Mouse (Mus musculus) embryo, embryonic 11.5 days (tissue): ENCODE measurements around the gene Cenpb.

Experiments
- DNase-seq: peaks from one replicate; pipeline ENCODE4 v3.0.0-alpha.2; 2012; ENCODE audit warnings: low read depth, low spot score

The Cenpb gene

DNA sequence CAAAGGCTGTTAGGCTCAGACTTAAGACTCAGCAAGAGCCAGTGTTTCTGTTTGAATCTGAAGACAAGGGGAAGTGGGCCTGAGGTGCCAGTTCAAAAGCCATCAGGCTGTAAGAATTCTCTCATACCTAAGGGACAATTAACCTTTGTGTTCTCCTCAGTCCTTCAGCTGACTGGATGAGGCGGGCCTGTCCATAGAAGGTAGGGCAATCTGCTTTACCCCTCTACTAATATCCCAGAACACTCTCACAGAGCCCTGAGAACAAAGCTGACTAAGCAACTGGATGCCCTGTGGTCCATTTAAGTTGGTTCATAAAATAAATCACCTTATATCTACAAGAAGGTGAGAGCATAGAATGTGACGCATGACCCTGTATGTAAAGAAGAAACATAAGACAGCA, 13.7 kb downstream of the Cenpb start:
- DNase-seq = no peak

DNA sequence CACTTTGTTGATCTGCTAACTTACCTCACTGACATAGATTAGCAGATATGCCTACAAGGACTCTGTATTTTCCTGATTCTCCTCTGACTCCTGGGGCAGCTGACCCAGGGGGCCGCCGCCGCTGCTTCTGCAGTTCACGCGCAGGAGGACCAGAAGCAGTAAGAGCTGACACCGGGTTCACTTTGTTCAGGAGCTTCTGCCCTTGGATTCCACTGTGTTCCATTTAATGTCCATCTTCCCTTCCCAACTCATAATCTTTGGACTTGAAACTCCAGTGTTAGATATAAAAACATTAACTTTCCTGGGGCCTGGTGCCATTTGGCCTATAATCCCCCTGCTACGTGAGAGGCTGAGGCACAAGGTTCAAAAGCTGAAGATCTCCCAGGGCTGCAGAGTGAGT, 15.9 kb downstream of the Cenpb start:
- DNase-seq = no peak

DNA sequence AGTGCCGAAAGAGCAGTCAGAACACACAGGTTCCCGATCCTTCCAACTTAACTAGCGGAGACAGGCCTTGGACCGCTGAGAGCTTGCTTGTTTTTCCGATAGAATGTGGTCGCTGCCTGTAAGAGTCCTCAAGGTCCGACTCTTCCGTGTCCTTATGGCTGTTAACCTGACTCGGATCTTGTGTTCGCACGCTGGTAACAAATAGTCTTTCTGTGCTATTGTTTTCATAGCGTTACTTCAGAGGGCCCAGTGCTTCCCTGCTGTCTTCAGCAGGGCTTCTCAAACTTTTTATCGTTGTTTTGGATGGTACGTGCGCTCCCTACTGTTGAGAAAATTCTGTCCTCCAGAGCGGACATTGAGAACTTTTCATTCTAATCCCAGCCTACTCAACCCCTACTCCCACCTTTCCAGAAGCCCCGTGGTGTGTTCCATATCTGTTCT, 19.2 kb downstream of the Cenpb start:
- no peak for DNase-seq

DNA sequence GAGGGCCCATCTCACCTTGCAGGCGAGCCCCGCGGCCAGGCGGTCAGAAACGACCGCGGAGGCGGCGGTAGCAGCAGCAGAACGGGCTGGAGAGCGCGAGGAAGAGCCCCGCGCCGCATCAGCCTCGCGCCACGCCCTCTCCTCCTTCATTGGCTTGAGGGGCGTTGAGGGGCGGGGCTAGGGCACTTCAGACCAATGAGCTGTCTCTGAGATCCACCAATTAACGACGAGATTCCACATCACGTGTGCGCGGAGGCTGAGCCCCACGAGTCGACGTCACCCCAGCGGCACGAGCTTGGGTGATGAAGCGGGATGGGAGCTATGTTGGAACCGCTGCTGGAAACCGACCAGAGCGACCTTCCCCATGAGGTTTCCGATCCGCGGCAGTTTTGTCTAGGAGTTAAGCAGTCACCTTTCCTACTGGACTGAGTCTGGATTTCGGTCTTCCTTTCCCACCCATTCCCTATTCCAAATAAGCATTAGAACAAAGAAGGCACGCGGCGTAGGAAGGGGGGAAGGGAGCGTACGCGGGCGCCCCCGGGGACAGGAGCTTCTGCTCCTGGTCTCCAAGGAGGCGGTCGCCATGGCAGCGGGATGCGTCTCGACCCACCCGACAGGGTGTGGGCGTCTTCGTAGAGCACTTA, 19.8 kb downstream of the Cenpb start, which contains the start of gene 1700037H04Rik:
Gene 1700037H04Rik, minus strand, starts transcription at position 144 of the 644 bp plus-strand sequence.
- peak; percentile 99 for DNase-seq

DNA sequence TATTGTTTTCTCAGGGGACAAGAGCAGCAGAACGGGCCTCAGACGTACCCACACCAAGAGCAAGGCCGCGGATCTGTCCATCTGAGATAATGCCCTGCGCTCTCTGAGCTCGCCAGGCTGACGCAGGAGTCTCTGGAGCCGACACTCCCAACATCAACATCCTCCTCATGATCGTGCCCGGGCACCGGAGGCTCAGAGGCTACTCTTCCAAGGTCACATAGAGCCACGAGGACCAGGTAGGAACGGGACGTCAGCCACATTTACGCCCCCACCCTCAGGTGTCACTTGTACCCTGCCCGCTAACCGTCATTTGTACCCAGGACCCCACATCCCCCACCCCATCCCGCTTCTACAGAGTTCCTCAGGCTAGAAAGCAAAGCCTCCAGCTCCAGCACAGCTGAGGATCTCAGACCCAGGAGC, 20.4 kb downstream of the Cenpb start:
- DNase-seq = no peak

DNA sequence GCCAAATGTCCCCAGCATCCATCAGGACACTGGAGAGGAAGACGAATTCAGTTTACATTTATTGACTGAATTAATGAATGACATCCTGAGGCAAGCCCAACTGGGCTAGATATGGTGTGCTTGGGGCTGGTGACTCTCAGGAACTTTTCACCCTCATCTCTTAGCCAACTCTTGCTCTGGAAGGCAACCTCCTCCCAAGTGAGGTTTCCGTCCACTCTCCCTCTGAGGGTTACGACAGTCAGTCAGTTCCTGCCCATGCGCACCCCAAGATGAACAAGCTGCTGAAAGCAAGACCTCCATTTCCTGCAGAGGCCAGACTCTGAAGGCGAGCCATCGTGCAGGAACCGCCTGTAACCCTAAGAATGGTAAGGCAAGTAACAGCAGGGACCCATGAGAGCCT, 22.9 kb downstream of the Cenpb start:
- DNase-seq = no peak

DNA sequence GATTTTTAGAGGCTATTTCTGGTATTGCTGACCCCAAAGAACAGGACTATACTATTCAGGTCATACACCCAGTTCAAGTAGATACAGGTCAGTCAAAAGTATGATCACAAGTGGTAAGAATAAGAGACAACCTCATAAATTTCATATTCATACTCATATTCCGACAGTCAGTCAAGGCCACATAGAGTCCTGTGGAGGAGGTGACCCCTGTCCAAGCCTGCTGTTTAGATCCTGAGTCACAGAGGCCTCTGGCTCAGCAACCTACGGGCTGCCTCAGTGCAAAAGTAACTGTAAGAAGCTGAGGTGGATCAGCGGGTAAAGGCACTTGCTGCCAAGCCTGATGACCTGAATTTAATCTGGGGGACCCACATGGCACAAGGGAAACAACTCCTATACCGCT, 25.8 kb downstream of the Cenpb start:
- no peak for DNase-seq

DNA sequence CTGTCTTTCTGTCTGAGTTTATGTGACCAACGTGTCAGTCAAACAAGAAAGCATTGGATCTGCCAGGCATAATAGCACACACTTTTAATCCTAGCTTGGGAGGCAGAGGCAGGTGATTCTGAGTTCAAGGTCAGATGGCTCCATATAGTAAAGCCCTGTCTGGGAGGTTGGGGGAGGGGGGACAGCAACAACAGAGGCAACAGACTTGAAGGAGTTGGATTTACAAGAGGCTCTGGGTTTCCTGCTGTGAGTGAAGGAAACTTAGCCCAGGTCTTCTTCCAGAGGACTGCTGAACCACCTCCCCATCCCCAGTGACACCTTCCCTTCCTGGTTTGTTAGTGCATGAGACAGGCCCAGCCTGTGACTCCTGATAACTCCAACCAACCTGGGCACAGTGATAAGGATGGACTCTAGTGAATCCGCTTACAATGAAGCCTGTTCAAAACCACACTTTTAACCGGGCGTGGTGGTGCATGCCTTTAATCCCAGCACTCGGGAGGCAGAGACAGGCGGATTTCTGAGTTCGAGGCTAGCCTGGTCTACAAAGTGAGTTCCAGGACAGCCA, 27.6 kb downstream of the Cenpb start:
- DNase-seq = no peak

DNA sequence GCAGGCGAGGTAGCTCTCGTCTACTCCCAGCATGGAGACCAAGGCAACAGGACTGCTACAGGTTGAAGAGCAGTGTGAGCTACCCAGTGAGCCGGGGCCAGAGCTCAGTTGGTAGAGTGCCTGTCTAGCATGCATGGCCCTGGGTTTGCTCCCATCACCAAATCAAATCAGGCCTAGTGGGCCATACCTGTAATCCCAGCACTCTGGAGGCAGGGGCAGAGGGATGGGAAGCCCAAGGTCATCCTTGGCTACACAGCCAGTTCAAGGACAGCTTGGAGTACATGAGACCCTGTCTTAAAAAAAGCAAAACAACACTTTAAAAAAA, 30.7 kb downstream of the Cenpb start:
- DNase-seq = no peak

DNA sequence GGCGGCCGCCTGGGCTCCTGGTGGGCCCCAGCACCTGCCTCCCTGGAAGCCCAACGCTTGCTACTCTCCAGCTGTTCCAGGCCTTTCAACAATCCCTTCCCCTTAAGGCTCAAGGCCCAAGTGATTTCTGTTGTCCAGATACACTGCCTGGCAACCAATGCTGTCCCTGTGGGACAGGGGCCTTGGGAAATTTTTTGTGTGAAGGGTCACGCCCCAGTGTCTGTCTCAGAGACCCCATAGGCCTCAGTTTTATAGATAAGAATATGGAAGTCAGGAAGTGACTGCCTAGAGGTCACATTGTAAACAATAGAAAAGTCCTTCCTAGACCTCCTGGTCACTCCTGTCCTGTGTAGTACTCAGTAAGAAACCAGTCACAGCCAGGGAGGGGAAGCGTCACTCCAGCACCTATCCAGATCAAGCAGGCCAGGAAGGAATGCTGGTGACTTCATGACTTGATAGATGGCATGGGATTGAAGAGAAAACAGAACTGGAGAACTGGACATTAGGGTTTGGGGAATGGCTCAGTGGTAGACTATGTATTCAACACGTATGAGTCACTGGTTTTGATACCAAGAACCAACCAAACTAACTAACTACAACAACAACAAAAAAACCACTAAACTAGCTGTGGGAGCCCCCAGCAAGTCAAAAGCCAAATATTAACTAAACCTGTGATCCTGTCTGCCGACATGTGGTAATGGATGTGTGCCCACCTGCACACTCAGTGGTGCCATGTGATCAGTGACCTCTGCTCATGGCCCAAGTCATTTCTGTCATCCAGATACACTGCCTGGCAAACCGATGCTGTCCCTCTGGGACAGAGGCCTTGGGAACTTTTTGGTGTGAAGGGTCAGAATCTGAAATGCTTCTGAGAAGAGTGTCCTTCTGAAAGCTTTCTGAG, 31.3 kb downstream of the Cenpb start:
- no peak for DNase-seq

DNA sequence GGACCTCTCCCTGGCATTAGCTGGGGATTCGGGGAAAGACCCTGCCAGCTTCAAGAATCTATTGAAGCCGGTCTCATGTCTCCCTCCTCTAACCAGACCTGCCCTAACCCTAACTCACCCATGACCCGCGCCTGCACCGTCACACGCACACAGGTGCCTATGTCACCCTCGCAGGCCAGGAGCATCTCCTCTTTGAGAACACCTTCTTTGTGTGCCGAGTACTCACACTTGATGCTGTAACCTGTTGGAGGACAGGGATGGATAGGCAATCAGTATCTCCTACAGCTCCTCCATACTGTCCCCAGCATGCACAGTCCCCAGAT, 32.9 kb downstream of the Cenpb start:
- no peak for DNase-seq

DNA sequence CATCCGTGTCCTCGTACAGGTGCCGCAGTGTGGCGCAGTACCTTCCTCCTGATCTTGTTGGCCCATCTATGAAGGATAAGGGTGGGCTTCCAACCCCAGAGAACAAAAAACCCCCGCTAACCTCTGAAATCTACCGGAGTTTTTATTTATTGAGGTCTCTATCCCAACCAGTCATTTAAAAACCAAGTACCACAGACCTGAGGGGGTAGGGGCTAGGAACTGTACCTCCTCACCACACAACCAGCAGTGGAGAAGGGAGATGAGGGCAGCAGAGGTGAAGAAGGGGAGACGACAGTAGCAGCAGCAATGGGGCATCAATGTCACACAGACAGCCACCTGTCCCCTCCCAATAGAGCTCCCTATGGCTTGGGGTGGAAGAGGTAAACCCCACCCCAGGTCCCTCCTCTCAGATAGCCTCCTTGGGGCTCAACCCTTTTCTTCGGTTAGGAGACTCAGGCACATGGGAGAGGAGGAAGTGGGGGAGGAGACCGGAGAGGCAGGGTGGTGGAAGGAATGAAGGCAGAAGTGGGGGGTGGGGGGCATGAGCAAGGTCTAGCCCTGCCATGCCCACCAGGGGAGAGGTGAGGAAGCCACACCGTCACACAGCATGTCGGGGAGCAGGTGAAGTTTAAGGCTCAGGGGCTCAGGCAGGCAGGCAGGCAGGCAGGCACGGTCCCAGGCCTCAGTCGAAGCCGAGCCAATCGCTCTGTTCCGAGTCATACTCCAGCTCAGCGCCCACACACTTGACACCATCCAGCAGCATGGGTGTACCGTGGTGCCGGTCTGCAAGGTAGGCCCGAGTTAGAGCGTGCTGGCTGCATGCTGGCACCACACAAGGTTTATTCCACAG, 33.4 kb downstream of the Cenpb start:
- no peak for DNase-seq

DNA sequence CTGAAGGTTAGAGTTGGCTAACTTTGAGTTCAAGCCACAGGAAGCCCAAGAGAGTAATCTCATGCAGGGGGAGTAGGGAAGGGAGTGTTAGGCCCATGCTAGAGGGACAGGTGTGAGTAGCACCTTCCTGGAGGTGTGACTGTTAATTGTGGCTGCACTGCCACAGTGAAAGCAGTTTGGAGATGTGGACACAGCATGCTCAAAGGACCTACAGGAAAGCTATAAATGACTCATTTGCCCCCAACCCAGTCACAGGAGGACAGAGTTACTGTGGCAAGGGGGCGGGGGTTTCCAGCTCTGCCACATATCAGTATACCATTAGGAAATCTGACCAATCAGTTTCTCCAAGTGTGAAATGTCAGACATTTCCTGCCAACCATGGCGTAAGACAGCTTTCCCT, 34.3 kb downstream of the Cenpb start:
- no peak for DNase-seq

DNA sequence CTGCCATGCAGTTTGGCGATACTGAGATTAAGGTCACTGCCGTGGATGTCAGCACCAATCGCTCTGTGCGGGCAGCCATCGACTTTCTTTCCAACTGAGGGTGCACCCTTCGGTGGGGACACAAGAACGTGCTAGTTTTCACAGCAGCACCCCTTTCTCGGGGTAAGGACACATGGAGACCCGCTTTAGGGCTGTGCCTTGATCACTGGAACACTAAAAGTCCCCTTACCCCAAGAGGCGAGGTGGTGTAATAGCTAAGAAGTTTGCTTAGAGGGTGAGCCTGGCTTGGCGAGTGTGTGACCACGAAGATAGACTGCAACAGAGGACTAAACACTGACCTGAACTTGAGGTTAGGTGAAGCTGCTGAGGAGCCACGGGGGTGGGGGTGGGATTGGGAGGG, 34.7 kb downstream of the Cenpb start:
- no peak for DNase-seq

DNA sequence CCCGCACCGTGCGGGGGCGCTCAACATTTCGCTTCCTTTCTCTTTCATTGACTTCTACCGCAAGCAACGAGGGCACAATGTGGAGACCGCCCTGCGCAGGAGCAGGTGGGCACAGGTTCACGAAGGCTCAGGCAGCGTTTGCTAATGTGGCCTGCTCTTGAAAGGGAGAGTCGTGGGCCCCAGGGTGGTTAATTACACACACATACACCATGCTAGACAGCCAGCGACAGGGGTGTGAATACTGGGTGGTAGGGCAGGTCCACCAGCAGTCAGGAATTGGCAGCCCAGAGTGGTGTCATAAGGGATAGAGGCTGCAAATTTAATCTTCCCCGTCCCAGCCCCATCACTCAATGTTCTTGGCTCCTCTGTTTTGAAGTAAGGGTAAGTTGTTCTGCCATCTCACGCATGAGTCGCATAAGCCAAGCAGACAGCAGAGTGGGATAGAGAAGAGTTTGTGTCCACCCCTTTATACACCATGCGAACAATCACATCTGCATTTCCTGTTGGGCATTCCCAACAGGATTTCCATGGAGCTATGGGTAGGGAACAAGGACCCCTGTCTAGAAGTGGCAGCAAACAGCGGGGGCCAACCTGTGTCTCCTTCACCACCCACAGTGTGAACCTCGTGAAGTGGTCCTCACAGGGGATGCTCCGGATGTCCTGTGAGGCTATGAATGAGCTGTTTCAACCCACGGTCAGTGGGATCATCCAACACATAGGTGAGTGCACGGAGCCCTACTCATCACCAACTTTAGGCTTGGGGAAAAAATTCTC, 36.7 kb downstream of the Cenpb start:
- no peak for DNase-seq

DNA sequence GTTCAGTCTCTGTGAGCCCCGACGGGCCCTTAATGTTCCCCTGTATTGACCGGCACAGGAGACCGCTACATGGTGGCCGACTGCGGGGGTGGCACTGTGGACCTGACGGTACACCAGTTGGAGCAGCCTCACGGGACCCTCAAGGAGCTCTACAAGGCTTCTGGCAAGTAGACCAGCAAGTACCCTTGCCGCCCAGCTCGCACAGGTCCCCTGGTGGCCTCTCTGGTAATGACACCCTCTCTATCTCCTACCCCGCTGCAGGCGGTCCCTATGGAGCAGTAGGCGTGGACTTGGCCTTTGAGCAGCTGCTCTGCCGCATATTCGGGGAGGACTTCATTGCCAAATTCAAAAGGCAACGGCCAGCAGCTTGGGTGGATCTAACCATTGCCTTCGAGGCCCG, 37.3 kb downstream of the Cenpb start:
- peak; percentile 58 for DNase-seq

DNA sequence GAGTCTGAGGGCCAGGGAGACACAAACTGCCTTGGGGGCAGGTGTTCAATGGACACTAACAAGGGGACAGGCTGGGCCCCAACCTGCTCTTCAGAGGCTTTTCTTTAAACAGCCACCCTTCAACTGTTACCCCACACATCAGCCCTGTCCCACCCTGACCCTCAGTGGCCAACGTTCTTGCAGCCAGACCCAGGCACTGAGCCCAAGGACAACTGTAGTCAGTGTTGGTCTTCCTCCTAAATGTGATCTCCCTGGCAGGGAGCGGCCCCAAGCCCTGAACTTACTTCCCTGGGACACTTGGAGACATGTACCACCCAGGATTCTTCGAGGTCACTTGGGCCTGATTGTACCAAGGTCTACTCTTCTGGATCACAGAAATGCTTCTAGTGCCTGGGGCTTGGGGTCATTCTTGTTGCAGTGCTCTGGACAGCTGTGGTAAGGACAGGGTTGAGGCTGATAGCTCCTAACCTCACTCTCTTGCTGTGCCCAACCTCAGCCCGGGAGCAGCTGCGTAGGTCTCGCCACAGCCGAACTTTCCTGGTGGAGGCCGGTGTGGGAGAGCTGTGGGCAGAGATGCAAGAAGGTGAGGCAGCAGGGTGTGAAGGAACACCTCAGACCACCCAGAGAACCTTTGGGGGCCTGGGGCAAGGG, 38.4 kb downstream of the Cenpb start:
- no peak for DNase-seq

DNA sequence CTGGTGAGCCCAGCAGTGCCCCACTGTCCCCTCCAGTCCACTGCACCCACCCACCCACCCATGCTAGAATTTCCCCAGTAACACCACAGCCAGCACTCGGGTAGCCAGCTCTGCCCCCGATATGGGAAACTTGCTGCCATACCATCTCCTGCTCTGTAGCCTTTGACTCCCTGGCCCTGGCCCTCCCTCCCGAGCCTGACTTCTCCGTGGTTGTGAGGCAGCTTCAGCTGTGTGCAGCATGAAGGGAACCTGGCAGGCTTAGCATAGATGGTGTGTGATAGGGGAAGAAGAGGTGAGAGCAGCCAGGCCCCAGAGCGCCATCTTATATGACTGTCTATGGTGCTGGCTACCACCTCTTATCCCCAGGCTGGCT, 39.3 kb downstream of the Cenpb start:
- no peak for DNase-seq

DNA sequence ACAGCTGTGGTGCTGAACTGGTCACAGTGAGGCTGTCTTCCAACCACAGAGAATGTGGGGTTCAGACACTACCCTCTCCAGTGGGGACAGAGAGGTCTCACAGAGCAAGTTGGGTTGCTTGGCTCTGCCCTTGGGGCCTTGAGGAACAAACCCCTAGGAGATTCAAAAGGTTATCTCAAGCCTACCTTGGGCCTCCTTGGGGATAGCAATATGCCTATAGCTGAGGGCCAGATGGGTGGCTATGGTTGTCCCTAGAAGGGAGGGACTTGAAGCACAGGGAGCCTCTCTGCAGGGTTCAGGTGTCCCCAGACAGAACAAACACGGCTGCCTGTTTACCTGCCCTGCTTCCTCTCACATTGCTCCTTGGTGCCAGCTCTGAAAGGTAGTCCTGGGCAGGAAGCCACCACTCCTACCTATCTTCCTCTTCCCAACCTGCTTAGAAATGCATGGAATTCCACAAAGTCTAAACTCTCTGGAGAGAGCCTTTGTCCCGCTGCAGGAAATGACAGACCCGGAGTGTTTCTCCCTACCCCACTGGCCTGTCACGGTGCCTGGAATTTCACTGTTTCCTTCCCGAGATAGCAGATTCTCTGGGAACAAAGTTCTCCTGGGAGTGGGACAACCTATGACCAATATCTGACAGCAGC, 39.9 kb downstream of the Cenpb start:
- DNase-seq = no peak

DNA sequence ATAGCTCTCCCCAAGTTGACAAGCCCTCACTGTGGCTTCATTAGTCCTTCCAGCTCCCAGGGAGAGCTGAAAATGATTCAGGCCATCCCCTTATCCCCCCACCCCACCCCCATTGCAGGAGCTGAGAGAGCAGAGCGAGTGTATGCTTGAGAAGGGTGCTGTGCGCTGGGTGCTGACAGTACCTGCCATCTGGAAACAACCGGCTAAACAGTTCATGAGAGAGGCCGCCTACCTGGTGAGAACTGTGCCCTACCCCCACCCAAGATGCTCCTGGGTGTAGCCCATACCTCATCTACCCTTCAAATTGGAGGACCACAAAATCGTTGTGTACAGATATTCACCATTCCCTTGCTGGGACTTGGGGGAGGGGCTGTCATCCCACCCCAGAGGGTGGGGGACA, 40.6 kb downstream of the Cenpb start:
- no peak for DNase-seq
